18 mouse cellular contexts compared by ENCODE assay signal in the genomic region with DNA sequence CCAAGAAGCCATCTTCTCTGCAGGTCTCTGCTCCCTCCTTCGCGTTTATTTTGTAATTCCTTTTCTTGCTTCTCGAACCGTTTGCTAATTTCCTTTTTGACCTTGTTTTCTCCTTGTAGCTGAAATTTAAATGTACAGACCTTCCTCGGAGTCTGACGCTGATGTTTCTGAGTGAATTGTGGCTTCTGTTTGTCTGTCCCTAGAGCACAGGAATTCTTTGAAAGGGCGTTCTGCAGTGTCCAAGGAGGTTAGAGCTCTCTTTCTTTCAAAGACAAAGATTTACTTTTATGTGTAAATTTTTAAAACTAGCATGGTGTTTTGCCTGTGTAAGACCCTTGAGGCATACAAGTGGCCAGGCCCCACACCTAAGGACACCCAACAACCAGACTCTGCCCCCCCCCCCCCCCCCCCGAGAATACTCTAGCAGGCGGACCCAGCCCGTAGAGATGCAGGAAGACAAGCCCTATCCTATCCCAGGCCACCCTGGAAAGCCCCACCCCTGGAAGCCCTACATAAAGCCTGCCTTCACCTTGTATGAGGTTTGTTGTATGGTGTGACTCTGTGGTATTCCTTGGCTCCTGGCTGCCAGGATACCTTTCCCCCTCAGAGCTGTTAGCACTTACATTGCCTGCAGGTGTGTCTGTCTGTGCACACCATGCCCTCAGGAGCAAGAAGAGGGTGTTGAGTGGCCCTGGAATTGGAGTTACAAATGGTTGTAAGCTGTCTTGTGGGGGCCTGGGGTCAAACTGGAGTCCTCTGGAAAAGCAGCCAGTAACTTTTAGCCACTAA. TPM values are rescaled to one million over a fixed set of nuclear protein-coding genes. Genes with fewer than 3 reads are reported as not detected.
"Had no signal": no experiment of that assay in that cellular context is flagged by ENCODE, and none has a peak within 500 bp of the region (broad histone marks: within the 10 kb centered on the region; RNA-seq: fewer than 3 reads in every experiment).

No protein-coding gene starts in this region.

- H3K4me3 ChIP-seq: lung, embryonic 15.5 days; megakaryocyte, embryonic 14.5 days; midbrain, embryonic 12.5 days; midbrain, embryonic 15.5 days; neural tube, embryonic 12.5 days; stomach, embryonic 15.5 days had no signal

- DNase-seq: lung, adult 2 months had no signal

- H3K36me3 ChIP-seq: lung, embryonic 15.5 days; midbrain, embryonic 12.5 days; midbrain, embryonic 15.5 days; neural tube, embryonic 12.5 days; stomach, embryonic 15.5 days had no signal

- H3K9me3 ChIP-seq: lung, embryonic 15.5 days; midbrain, embryonic 12.5 days; midbrain, embryonic 15.5 days; neural tube, embryonic 12.5 days; stomach, embryonic 15.5 days had no signal

- H3K9ac ChIP-seq: liver, postnatal 0 days; lung, embryonic 15.5 days; midbrain, embryonic 12.5 days; midbrain, embryonic 15.5 days; neural tube, embryonic 12.5 days; stomach, embryonic 15.5 days had no signal

- ATAC-seq: liver, postnatal 0 days; lung, postnatal 0 days; midbrain, embryonic 15.5 days had no signal

- H3K4me1 ChIP-seq: lung, embryonic 15.5 days; megakaryocyte, embryonic 14.5 days; midbrain, embryonic 12.5 days; neural tube, embryonic 12.5 days; stomach, embryonic 15.5 days had no signal

- H3K4me2 ChIP-seq: lung, embryonic 15.5 days; midbrain, embryonic 12.5 days; midbrain, embryonic 15.5 days; neural tube, embryonic 12.5 days; stomach, embryonic 15.5 days had no signal

- H3K27me3 ChIP-seq: midbrain, embryonic 15.5 days had no signal

- H3K27ac ChIP-seq: lung, embryonic 15.5 days; macrophage; midbrain, embryonic 12.5 days; midbrain, embryonic 15.5 days; neural tube, embryonic 12.5 days; stomach, embryonic 15.5 days; stomach, postnatal 0 days had no signal

RNA-seq across cellular contexts. Expression of a gene that starts 15.4 kb away (rescaled TPM):
- total RNA-seq: megakaryocyte progenitor cell, adult 5-6 weeks; midbrain, postnatal 0 days; monocyte, adult 5-6 weeks; neutrophil, adult 5-6 weeks had no signal
- polyA plus RNA-seq: liver, postnatal 0 days; lung, adult 2 months; lung, embryonic 15.5 days; lung, postnatal 0 days; macrophage; midbrain, embryonic 12.5 days; midbrain, embryonic 15.5 days; midbrain, postnatal 0 days; neural tube, embryonic 12.5 days; neural tube, embryonic 14.5 days; spleen, adult 2 months; stomach, embryonic 15.5 days; stomach, postnatal 0 days had no signal

RNA-seq across cellular contexts. Expression of a gene that starts 19.5 kb away (rescaled TPM):
- total RNA-seq: midbrain, postnatal 0 days; monocyte, adult 5-6 weeks; neutrophil, adult 5-6 weeks had no signal
- polyA plus RNA-seq: liver, postnatal 0 days; lung, adult 2 months; lung, embryonic 15.5 days; lung, postnatal 0 days; macrophage; midbrain, postnatal 0 days; neural tube, embryonic 12.5 days; neural tube, embryonic 14.5 days; spleen, adult 2 months; stomach, embryonic 15.5 days; stomach, postnatal 0 days; urinary bladder, adult 2 months had no signal

RNA-seq across cellular contexts. Expression of a gene that starts 30.2 kb away (rescaled TPM):
- total RNA-seq: monocyte, adult 5-6 weeks had no signal
